Mouse (Mus musculus) stomach, postnatal 0 days (tissue): ENCODE measurements around the gene Asgr1. TPM values are rescaled to one million over a fixed set of nuclear protein-coding genes. Genes with fewer than 3 reads are reported as not detected.

Source experiments
- ATAC-seq: fragments of 200-750 bp; cut with Nextera tagmentation; 2 replicates; pipeline ENCODE4 v1.8.0; 2017; ENCODE audit not compliant: low FRiP score, low TSS enrichment
- DNase-seq: peaks from one replicate; pipeline ENCODE4 v3.0.0-alpha.2; 2016; ENCODE audit warnings: low spot score
- H3K27ac ChIP-seq: fragments of 300-500 bp; sonication (generic); replicated peaks from 2 replicates; pipeline ENCODE4 v1.5.1; 2014; ENCODE audit warnings: mild to moderate bottlenecking, control low read depth
- H3K27me3 ChIP-seq: fragments of 300-500 bp; sonication (generic); 2 replicates; pipeline ENCODE4 v1.6.1; 2014; ENCODE audit warnings: low read length; ENCODE audit not compliant: control insufficient read depth, insufficient read depth
- H3K36me3 ChIP-seq: fragments of 300-500 bp; sonication (generic); 2 replicates; pipeline ENCODE4 v1.6.1; 2014; ENCODE audit warnings: low read length, mixed read lengths; ENCODE audit not compliant: control insufficient read depth, insufficient read depth
- H3K4me1 ChIP-seq: fragments of 300-500 bp; sonication (generic); replicated peaks from 2 replicates; pipeline ENCODE4 v1.6.1; 2014; ENCODE audit warnings: antibody characterized with exemption; ENCODE audit not compliant: control insufficient read depth, insufficient read depth
- H3K4me2 ChIP-seq: fragments of 300-500 bp; sonication (generic); replicated peaks from 2 replicates; pipeline ENCODE4 v1.6.1; 2014; ENCODE audit warnings: low read depth, mild to moderate bottlenecking, control low read depth, moderate library complexity
- H3K4me3 ChIP-seq: fragments of 300-500 bp; sonication (generic); 2 replicates; pipeline ENCODE4 v1.5.1; 2014; ENCODE audit warnings: low read depth, low read length, control low read depth
- H3K9ac ChIP-seq: fragments of 300-500 bp; sonication (generic); 2 replicates; pipeline ENCODE4 v1.6.1; 2014; ENCODE audit warnings: mild to moderate bottlenecking, low read length, control low read depth, mixed read lengths
- H3K9me3 ChIP-seq: fragments of 300-500 bp; sonication (generic); 2 replicates; pipeline ENCODE4 v1.6.1; 2016; ENCODE audit warnings: low read length; ENCODE audit not compliant: control insufficient read depth
- CTCF ChIP-seq: IDR thresholded peaks from 2 replicates; pipeline ENCODE4 v1.5.1; 2016; ENCODE audit warnings: antibody characterized with exemption, low read depth, mild to moderate bottlenecking, moderate library complexity
- EP300 ChIP-seq: optimal IDR thresholded peaks from 2 replicates; pipeline ENCODE3; 2016; ENCODE audit warnings: antibody characterized with exemption
- WGBS: fragments of 180-500 bp; shearing (Covaris S2); extraction: QIAGEN DNeasy Blood & Tissue Kit; methylation state at CpG from one replicate; pipeline ENCODE4 v1.1.7; 2014; 5-methylcytosine and 5-hydroxymethylcytosine counted together
- polyA plus RNA-seq: library from polyadenylated mRNA; unstranded; fragments of >200 nt; fragmentation: Nextera tagmentation; extraction: Ambion mirVana; gene quantifications from 2 replicates; pipeline ENCODE4 v1.2.1, GENCODE M21; 2015

Gene Asgr1
- polyA plus RNA-seq, 1 experiment from 2014 or later, result 0.70 TPM

GRCm38 (mm10) chr11:70038174-70038573, 15.7 kb upstream of the Asgr1 start:
- Histone ChIP-seq H3K9me3 (no peaks in the 10 kb centered on the region), H3K4me3 (no peak overlapping the region), H3K27ac (no peak overlapping the region), H3K9ac (no peak overlapping the region), H3K4me2 (no peak overlapping the region), H3K4me1 (no peaks in the 10 kb centered on the region), H3K36me3 (peaks cover 2% of the 10 kb centered on the region; the same call in 1 of the 2 replicates), H3K27me3 (no peaks in the 10 kb centered on the region)
- ATAC-seq, result no peak
- WGBS, result 61% methylated on average over 7 of the region's 7 CpGs
- no peak for DNase-seq
- no peak for TF ChIP-seq EP300
- no peak for TF ChIP-seq CTCF

- H3K4me3 ChIP-seq, result no peak overlapping the region
- 92% methylated on average over 10 of the region's 10 CpGs for WGBS
- ATAC-seq (no peak), DNase-seq (no peak)
- no peak overlapping the region for H3K27ac ChIP-seq
- H3K27me3 ChIP-seq, result no peaks in the 10 kb centered on the region
- no peak overlapping the region for H3K4me2 ChIP-seq
- no peaks in the 10 kb centered on the region for H3K4me1 ChIP-seq
- H3K9ac ChIP-seq, result no peak overlapping the region
- peaks cover 2% of the 10 kb centered on the region; the same call in 1 of the 2 replicates for H3K36me3 ChIP-seq
- TF ChIP-seq CTCF, result no peak
- no peak for TF ChIP-seq EP300
- no peaks in the 10 kb centered on the region for H3K9me3 ChIP-seq
These were observed 14.3 kb upstream of the Asgr1 start for GRCm38 (mm10) chr11:70039631-70040030.

GRCm38 (mm10) chr11:70040184-70040583, 13.7 kb upstream of the Asgr1 start:
- no peak for TF ChIP-seq CTCF
- no peak for TF ChIP-seq EP300
- 92% methylated on average over 7 of the region's 7 CpGs for WGBS

GRCm38 (mm10) chr11:70042309-70043085, 11.4 kb upstream of the Asgr1 start:
- 85% methylated on average over 23 of the region's 23 CpGs for WGBS
- ATAC-seq (no peak), DNase-seq (no peak)
- Histone ChIP-seq H3K36me3 (peaks cover 2% of the 10 kb centered on the region; the same call in 1 of the 2 replicates), H3K9ac (no peak overlapping the region), H3K9me3 (no peaks in the 10 kb centered on the region), H3K4me1 (no peaks in the 10 kb centered on the region), H3K4me2 (no peak overlapping the region), H3K27me3 (no peaks in the 10 kb centered on the region), H3K4me3 (no peak overlapping the region), H3K27ac (no peak overlapping the region)
- no peak for TF ChIP-seq CTCF

More at GRCm38 (mm10) chr11:70040184-70040583, 13.7 kb upstream of the Asgr1 start:
- no peak overlapping the region for H3K9ac ChIP-seq
- ATAC-seq, result no peak
- H3K27me3 ChIP-seq, result no peaks in the 10 kb centered on the region
- H3K9me3 ChIP-seq, result no peaks in the 10 kb centered on the region
- H3K4me1 ChIP-seq, result no peaks in the 10 kb centered on the region
- no peak overlapping the region for H3K4me3 ChIP-seq
- no peak overlapping the region for H3K27ac ChIP-seq
- no peak overlapping the region for H3K4me2 ChIP-seq
- peaks cover 2% of the 10 kb centered on the region; the same call in 1 of the 2 replicates for H3K36me3 ChIP-seq
- no peak for DNase-seq

GRCm38 (mm10) chr11:70043665-70044064, 10.2 kb upstream of the Asgr1 start:
- no peaks in the 10 kb centered on the region for H3K9me3 ChIP-seq
- H3K9ac ChIP-seq, result no peak overlapping the region
- no peaks in the 10 kb centered on the region for H3K27me3 ChIP-seq
- H3K27ac ChIP-seq, result no peak overlapping the region
- H3K4me1 ChIP-seq, result no peaks in the 10 kb centered on the region
- H3K4me2 ChIP-seq, result no peak overlapping the region
- TF ChIP-seq EP300 (no peak), CTCF (no peak)
- H3K4me3 ChIP-seq, result no peak overlapping the region
- peaks cover 2% of the 10 kb centered on the region; the same call in 1 of the 2 replicates for H3K36me3 ChIP-seq
- WGBS, result 87% methylated on average over 7 of the region's 7 CpGs
- no peak for ATAC-seq
- no peak for DNase-seq

GRCm38 (mm10) chr11:70045435-70045834, 8.4 kb upstream of the Asgr1 start:
- ATAC-seq (no peak), DNase-seq (no peak)
- H3K27ac ChIP-seq, result no peak overlapping the region
- H3K4me2 ChIP-seq, result no peak overlapping the region
- peaks cover 2% of the 10 kb centered on the region; the same call in 1 of the 2 replicates for H3K36me3 ChIP-seq
- no peaks in the 10 kb centered on the region for H3K27me3 ChIP-seq
- H3K9me3 ChIP-seq, result no peaks in the 10 kb centered on the region
- H3K4me1 ChIP-seq, result no peaks in the 10 kb centered on the region
- H3K4me3 ChIP-seq, result no peak overlapping the region
- H3K9ac ChIP-seq, result no peak overlapping the region
- 41% methylated on average over 9 of the region's 9 CpGs for WGBS
- no peak for TF ChIP-seq EP300
- TF ChIP-seq CTCF, result no peak
